Mouse (Mus musculus) WW6 (cell line): ENCODE measurements around the gene Fam163a.

ENCODE experiments used
- DNase-seq: peaks from one replicate; pipeline ENCODE4 v3.0.0-alpha.2; 2013; ENCODE audit warnings: low read depth, low spot score

Gene Fam163a

GRCm38 (mm10) chr1:156084603-156085002 is 120.2 kb downstream of the Fam163a start:
- no peak for DNase-seq

GRCm38 (mm10) chr1:156077655-156078054 is 127.2 kb downstream of the Fam163a start:
- DNase-seq: no peak

- no peak for DNase-seq
Measured at GRCm38 (mm10) chr1:156076474-156076873, 128.4 kb downstream of the Fam163a start.

- no peak for DNase-seq
Measured at GRCm38 (mm10) chr1:156074575-156074974, 130.3 kb downstream of the Fam163a start.

- no peak for DNase-seq
Measured at GRCm38 (mm10) chr1:156073169-156073821, 131.5 kb downstream of the Fam163a start.

- no peak for DNase-seq
Measured at GRCm38 (mm10) chr1:156070106-156070505, 134.7 kb downstream of the Fam163a start.

GRCm38 (mm10) chr1:156066133-156066532 is 138.7 kb downstream of the Fam163a start:
- DNase-seq: no peak

- no peak for DNase-seq
Measured at GRCm38 (mm10) chr1:156062193-156062592, 142.6 kb downstream of the Fam163a start.

GRCm38 (mm10) chr1:156058207-156058606 is 146.6 kb downstream of the Fam163a start:
- DNase-seq: no peak

GRCm38 (mm10) chr1:156046688-156047087 is 158.1 kb downstream of the Fam163a start:
- no peak for DNase-seq

GRCm38 (mm10) chr1:156044211-156044611 is 160.6 kb downstream of the Fam163a start:
- DNase-seq: no peak

GRCm38 (mm10) chr1:156043027-156043426 is 161.8 kb downstream of the Fam163a start:
- no peak for DNase-seq

GRCm38 (mm10) chr1:156042481-156042880 is 162.3 kb downstream of the Fam163a start:
- no peak for DNase-seq

- no peak for DNase-seq
Measured at GRCm38 (mm10) chr1:156041451-156042241, 163.2 kb downstream of the Fam163a start.

GRCm38 (mm10) chr1:156040731-156041401 is 164.0 kb downstream of the Fam163a start:
- peak; percentile 90 for DNase-seq

GRCm38 (mm10) chr1:156039989-156040388 is 164.8 kb downstream of the Fam163a start:
- DNase-seq: peak; percentile 43

GRCm38 (mm10) chr1:156037144-156037583 is 167.7 kb downstream of the Fam163a start:
- DNase-seq: no peak

- DNase-seq: peak; percentile 95
Measured at GRCm38 (mm10) chr1:156035930-156036737, 168.7 kb downstream of the Fam163a start, which contains the start of gene Tor1aip1. Tor1aip1 (minus strand) TSS chr1:156036480.

- peak; percentile 28 for DNase-seq
Measured at GRCm38 (mm10) chr1:156035269-156035929, 169.4 kb downstream of the Fam163a start, which contains the start of gene Tor1aip2. Tor1aip2 (plus strand) TSS chr1:156035403.

- DNase-seq: no peak
Measured at GRCm38 (mm10) chr1:156034661-156035060, 170.2 kb downstream of the Fam163a start.

GRCm38 (mm10) chr1:156033921-156034320 is 170.9 kb downstream of the Fam163a start:
- DNase-seq: no peak
